Mouse (Mus musculus) lung, postnatal 10 days (tissue): ENCODE measurements around the gene Eml6.
"Not testable (repeated sequence)": the region's sequence is repeated elsewhere in the genome, so short reads cannot be mapped to it uniquely, and the experiment has no call there.

Experiments used
- DNase-seq: peaks from one replicate; pipeline ENCODE4 v3.0.0; 2021

The Eml6 gene

GRCm38 (mm10) chr11:30025835-30026472 lies at the start of gene Eml6:
Gene Eml6, minus strand, starts transcription at chr11:30026033.
- DNase-seq, result peak; percentile 97

GRCm38 (mm10) chr11:30057299-30057698 lies 31.5 kb upstream of the Eml6 start:
- no peak for DNase-seq

GRCm38 (mm10) chr11:30025144-30025543 lies 689 bp downstream of the Eml6 start:
- no peak for DNase-seq

GRCm38 (mm10) chr11:30024261-30025071 lies 1.4 kb downstream of the Eml6 start:
- DNase-seq, result peak; percentile 14

GRCm38 (mm10) chr11:29986257-29986656 lies 39.6 kb downstream of the Eml6 start:
- DNase-seq, result no peak

- no peak for DNase-seq
These were observed 57.0 kb downstream of the Eml6 start for GRCm38 (mm10) chr11:29968874-29969273.

- no peak for DNase-seq
These were observed 66.5 kb downstream of the Eml6 start for GRCm38 (mm10) chr11:29959366-29959765.

- DNase-seq, result no peak
These were observed 81.2 kb downstream of the Eml6 start for GRCm38 (mm10) chr11:29944661-29945060.

GRCm38 (mm10) chr11:29924332-29924731 lies 101.5 kb downstream of the Eml6 start:
- DNase-seq, result no peak

GRCm38 (mm10) chr11:29923851-29924250 lies 102.0 kb downstream of the Eml6 start:
- DNase-seq, result no peak

GRCm38 (mm10) chr11:29913180-29913579 lies 112.7 kb downstream of the Eml6 start:
- no peak for DNase-seq

GRCm38 (mm10) chr11:29909330-29909729 lies 116.5 kb downstream of the Eml6 start:
- DNase-seq, result no peak

GRCm38 (mm10) chr11:29885160-29885559 lies 140.7 kb downstream of the Eml6 start:
- peak; percentile 78 for DNase-seq

- DNase-seq, result no peak
These were observed 141.5 kb downstream of the Eml6 start for GRCm38 (mm10) chr11:29884355-29884754.

GRCm38 (mm10) chr11:29883024-29883423 lies 142.8 kb downstream of the Eml6 start:
- no peak for DNase-seq

GRCm38 (mm10) chr11:29879641-29880040 lies 146.2 kb downstream of the Eml6 start:
- DNase-seq, result no peak

GRCm38 (mm10) chr11:29877981-29878380 lies 147.9 kb downstream of the Eml6 start:
- no peak for DNase-seq

- DNase-seq, result no peak
These were observed 148.6 kb downstream of the Eml6 start for GRCm38 (mm10) chr11:29877280-29877679.

- not testable (repeated sequence) for DNase-seq
These were observed 151.1 kb downstream of the Eml6 start for GRCm38 (mm10) chr11:29874781-29875180.

- DNase-seq, result no peak
These were observed 155.7 kb downstream of the Eml6 start for GRCm38 (mm10) chr11:29870174-29870573.

GRCm38 (mm10) chr11:29864269-29864668 lies 161.6 kb downstream of the Eml6 start:
- no peak for DNase-seq

- DNase-seq, result peak; percentile 38
These were observed 164.0 kb downstream of the Eml6 start for GRCm38 (mm10) chr11:29861750-29862397.

GRCm38 (mm10) chr11:29861040-29861439 lies 164.8 kb downstream of the Eml6 start:
- no peak for DNase-seq
